Mouse (Mus musculus) cortical plate, adult 2 months (tissue): ENCODE measurements around the gene Nudt7. TPM values are rescaled to one million over a fixed set of nuclear protein-coding genes. Genes with fewer than 3 reads are reported as not detected.

Source experiments
- H3K27ac ChIP-seq: fragments of 200-500 bp; 2 replicates; pipeline ENCODE4 v1.5.1; 2012; ENCODE audit warnings: low read length, control low read depth, inconsistent platforms; ENCODE audit not compliant: insufficient read depth
- H3K4me1 ChIP-seq: fragments of 200-500 bp; 2 replicates; pipeline ENCODE4 v1.6.1; 2011; ENCODE audit warnings: low read length; ENCODE audit not compliant: control insufficient read depth, insufficient read depth
- H3K4me3 ChIP-seq: fragments of 200-500 bp; 2 replicates; pipeline ENCODE4 v1.5.1; 2011; ENCODE audit warnings: mild to moderate bottlenecking, low read length, control low read depth; ENCODE audit not compliant: insufficient read depth
- CTCF ChIP-seq: fragments of 200-500 bp; IDR thresholded peaks from 2 replicates; pipeline ENCODE4 v1.5.1; 2011; ENCODE audit warnings: mild to moderate bottlenecking, control low read depth, low read length; ENCODE audit not compliant: insufficient read depth; ENCODE audit errors: extremely low read depth
- POLR2A ChIP-seq: fragments of 200-500 bp; IDR thresholded peaks from 2 replicates; pipeline ENCODE4 v1.6.1; 2011; ENCODE audit warnings: mild to moderate bottlenecking, low read length, control low read depth; ENCODE audit not compliant: insufficient read depth; ENCODE audit errors: extremely low read depth
- polyA plus RNA-seq: library from polyadenylated mRNA; depleted of rRNA; stranded (reverse); fragments of >200 nt; gene quantifications from 2 replicates; pipeline ENCODE4 v1.2.3, GENCODE M21; 2012; rRNA removed

Gene Nudt7
- polyA plus RNA-seq: 8.4 and 9.6 TPM in 2 replicates

- no peaks in the 10 kb centered on the region for H3K4me1 ChIP-seq
- H3K27ac ChIP-seq: peak within 1 kb of the TSS; percentile 83
- TF ChIP-seq CTCF (no peak), POLR2A (peak; percentile 61; the same call in 1 of the 2 replicates)
- peak within 1 kb of the TSS; percentile 50 for H3K4me3 ChIP-seq
Observed at GRCm38 (mm10) chr8:114133510-114134362, at the start of gene Nudt7. Gene Nudt7 (plus strand): TSS chr8:114133557.

DNA sequence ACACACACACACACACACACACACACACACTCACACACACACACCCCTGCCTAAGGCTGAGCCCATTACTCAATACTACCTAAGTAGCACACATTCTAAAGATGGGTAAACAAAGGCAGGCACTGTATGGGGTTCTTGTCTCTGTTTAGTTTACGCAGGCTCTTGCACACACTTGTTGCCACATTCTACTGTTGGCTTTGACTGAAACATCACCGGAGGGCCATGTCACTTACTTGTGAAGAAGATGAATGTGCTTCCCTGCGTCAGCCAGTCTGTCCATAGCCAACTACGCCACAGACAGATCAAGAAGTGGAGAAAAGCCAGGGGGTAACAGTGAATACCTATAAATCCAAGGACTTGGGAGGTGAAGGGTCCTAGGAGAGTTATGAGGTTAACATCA is 45.4 kb upstream of the Nudt7 start:
- H3K4me1 ChIP-seq: no peaks in the 10 kb centered on the region
- no peak for TF ChIP-seq CTCF
- TF ChIP-seq POLR2A: no peak

GRCm38 (mm10) chr8:114090736-114091135 is 42.6 kb upstream of the Nudt7 start:
- Histone ChIP-seq H3K4me1 (no peaks in the 10 kb centered on the region), H3K4me3 (no peak overlapping the region), H3K27ac (no peak overlapping the region)
- TF ChIP-seq POLR2A: no peak
- no peak for TF ChIP-seq CTCF

More for the DNA sequence above, 45.4 kb upstream of the Nudt7 start:
- Histone ChIP-seq H3K27ac (no peak overlapping the region), H3K4me3 (no peak overlapping the region)

GRCm38 (mm10) chr8:114093321-114093720 is 40.0 kb upstream of the Nudt7 start:
- Histone ChIP-seq H3K4me1 (no peaks in the 10 kb centered on the region), H3K27ac (no peak overlapping the region), H3K4me3 (no peak overlapping the region)
- TF ChIP-seq POLR2A: no peak
- TF ChIP-seq CTCF: no peak

GRCm38 (mm10) chr8:114094526-114094925 is 38.8 kb upstream of the Nudt7 start:
- H3K4me3 ChIP-seq: no peak overlapping the region
- TF ChIP-seq CTCF (no peak), POLR2A (no peak)
- H3K4me1 ChIP-seq: no peaks in the 10 kb centered on the region
- no peak overlapping the region for H3K27ac ChIP-seq

- Histone ChIP-seq H3K27ac (no peak overlapping the region), H3K4me3 (no peak overlapping the region), H3K4me1 (no peaks in the 10 kb centered on the region)
- no peak for TF ChIP-seq POLR2A
- TF ChIP-seq CTCF: peak; percentile 19; the same call in 1 of the 2 replicates
Observed at GRCm38 (mm10) chr8:114100561-114101206, 32.7 kb upstream of the Nudt7 start.

DNA sequence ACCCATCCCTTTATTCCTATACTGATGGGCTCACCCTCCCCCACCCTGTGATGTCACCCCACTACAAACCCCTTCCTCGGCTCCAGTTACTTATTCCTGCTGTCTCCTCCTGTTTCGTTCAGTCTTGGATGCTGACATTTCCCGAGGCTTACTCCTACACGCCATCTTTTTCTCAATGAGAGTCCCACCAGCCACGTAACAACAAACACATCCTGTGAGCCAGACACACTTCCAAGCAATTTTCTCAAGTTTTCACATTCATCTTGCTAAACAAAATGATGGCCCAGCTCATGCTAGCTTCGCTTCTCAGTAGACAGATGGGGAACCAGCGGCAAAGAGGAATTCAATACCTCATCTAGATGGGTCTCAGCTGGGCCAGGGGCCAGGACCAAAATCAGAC is 30.0 kb upstream of the Nudt7 start:
- TF ChIP-seq CTCF (no peak), POLR2A (no peak)
- Histone ChIP-seq H3K4me1 (no peaks in the 10 kb centered on the region), H3K4me3 (no peak overlapping the region), H3K27ac (no peak overlapping the region)

- H3K4me3 ChIP-seq: no peak overlapping the region
- H3K27ac ChIP-seq: no peak overlapping the region
- H3K4me1 ChIP-seq: no peaks in the 10 kb centered on the region; the same call in 1 of the 2 replicates
- TF ChIP-seq CTCF: no peak
- TF ChIP-seq POLR2A: no peak
Observed at GRCm38 (mm10) chr8:114105971-114106370, 27.4 kb upstream of the Nudt7 start.

DNA sequence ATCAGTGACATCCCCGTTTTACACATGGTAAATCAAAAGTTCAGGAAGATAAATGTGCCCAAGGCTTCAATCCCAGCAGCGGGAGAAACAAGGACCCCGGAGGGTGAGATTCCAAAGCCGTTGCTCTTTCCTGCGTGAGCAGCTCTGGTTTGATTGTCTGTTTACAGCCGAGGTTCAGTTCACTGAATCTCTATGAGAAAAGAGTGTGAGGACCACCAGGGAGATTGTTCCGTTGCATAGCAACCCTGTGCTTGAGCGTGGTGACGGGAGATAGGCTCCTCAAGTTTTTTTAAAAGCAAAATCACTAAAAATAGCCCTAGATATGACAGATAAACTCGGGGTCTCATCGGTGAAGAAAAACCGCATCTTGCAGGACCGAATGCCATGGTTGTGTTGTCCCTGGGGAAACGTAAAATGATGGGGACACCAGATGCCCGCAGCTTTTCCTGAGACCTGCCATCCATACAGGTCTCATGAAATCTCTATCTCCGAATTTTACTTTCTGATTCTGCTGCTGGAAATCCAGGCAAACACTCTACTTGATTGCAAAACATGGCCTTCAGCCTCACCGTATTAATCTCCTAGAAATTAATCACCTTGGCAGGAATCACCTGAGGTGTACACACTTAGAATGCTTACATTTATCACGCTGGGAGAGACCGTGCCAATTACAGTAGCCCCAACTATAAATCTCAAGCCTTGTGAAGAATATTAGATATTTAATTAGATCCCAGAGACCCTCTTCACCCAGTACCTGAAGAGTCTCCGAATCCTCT is 23.8 kb upstream of the Nudt7 start:
- no peak for TF ChIP-seq CTCF
- no peak for TF ChIP-seq POLR2A
- Histone ChIP-seq H3K4me3 (peak overlapping the region; percentile 29; the same call in 1 of the 2 replicates), H3K4me1 (no peaks in the 10 kb centered on the region; the same call in 1 of the 2 replicates), H3K27ac (no peak overlapping the region)
